Mouse (Mus musculus) induced T-regulatory cell, adult 2 months (primary cell): ENCODE results near the gene Gm10719.
A peak's percentile ranks its signal among the peaks of the same experiment; 100 is the strongest.
"Not testable (repeated sequence)": the region's sequence is repeated elsewhere in the genome, so short reads cannot be mapped to it uniquely, and the experiment has no call there.

Source experiments
- DNase-seq: peaks from one replicate; pipeline ENCODE4 v3.0.0-alpha.2; 2012; ENCODE audit warnings: low read depth

Gm10719 gene

DNA sequence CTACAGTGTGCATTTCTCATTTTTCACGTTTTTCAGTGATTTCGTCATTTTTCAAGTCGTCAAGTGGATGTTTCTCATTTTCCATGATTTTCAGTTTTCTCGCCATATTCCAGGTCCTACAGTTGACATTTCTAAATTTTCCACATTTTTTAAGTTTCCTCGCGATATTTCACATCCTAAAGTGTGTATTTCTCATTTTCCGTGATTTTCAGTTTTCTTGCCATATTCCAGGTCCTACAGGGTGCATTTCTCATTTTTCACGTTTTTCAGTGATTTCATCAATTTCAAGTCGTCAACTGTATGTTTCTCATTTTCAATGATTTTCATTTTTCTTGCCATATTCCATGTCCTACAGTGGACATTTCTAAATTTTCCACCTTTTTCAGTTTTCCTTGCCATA is at the start of gene Gm10719:
Gene Gm10719, plus strand, starts transcription at position 301 of the 400 bp plus-strand sequence.
- not testable (repeated sequence) for DNase-seq

DNA sequence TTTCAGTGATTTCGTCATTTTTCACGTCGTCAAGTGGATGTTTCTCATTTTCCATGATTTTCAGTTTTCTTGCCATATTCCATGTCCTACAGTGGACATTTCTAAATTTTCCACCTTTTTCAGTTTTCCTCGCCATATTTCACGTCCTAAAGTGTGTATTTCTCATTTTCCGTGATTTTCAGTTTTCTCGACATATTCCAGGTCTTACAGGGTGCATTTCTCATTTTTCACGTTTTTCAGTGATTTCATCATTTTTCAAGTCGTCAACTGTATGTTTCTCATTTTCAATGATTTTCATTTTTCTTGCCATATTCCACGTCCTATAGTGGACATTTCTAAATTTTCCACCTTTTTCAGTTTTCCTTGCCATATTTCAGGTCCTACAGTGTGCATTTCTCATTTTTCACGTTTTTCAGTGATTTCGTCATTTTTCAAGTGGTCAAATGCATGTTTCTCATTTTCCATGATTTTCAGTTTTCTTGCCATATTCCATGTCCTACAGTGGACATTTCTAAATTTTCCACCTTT is 16.7 kb upstream of the Gm10719 start, which contains the start of gene Gm10722:
Gene Gm10722, plus strand, starts transcription at position 478 of the 528 bp plus-strand sequence.
- peak; percentile 68 for DNase-seq

DNA sequence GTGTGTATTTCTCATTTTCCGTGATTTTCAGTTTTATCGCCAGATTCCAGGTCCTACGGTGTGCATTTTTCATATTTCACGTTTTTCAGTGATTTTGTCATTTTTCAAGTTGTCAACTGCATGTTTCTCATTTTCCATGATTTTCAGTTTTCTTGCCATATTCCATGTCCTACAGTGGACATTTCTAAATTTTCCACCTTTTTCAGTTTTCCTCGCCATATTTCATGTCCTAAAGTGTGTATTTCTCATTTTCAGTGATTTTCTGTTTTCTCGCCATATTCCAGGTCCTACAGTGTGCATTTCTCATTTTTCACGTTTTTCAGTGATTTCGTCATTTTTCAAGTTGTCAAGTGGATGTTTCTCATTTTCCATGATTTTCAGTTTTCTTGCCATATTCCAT is 16.2 kb upstream of the Gm10719 start:
- DNase-seq = not testable (repeated sequence)

DNA sequence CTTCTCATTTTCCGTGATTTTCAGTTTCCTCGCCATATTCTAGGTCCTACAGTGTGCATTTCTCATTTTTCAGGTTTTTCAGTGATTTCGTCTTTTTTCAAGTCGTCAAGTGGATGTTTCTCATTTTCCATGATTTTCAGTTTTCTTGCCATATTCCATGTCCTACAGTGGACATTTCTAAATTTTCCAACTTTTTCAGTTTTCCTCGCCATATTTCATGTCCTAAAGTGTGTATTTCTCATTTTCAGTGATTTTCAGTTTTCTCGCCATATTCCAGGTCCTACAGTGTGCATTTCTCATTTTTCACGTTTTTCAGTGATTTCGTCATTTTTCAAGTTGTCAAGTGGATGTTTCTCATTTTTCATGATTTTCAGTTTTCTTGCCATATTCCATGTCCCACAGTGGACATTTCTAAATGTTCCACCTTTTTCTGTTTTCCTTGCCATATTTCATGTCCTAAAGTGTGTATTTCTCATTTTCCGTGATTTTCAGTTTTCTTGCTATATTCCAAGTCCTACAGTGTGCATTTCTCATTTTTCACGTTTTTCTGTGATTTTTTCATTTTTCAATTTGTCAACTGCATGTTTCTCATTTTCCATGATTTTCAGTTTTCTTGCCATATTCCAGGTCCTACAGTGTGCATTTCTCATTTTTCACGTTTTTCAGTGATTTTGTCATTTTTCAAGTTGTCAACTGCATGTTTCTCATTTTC is 15.1 kb upstream of the Gm10719 start:
- DNase-seq = peak; percentile 41

DNA sequence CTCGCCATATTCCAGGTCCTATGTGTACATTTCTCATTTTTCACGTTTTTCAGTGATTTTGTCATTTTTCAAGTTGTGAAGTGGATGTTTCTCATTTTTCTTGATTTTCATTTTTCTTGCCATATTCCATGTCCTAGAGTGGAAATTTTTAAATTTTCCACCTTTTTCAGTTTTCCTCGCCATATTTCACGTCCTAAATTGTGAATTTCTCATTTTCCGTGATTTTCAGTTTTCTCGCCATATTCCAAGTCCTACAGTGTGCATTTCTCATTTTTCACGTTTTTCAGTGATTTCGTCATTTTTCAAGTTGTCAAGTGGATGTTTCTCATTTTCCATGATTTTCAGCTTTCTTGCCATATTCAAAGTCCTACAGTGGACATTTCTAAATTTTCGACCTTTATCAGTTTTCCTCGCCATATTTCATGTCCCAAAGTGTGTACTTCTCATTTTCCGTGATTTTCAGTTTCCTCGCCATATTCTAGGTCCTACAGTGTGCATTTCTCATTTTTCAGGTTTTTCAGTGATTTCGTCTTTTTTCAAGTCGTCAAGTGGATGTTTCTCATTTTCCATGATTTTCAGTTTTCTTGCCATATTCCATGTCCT is 14.3 kb upstream of the Gm10719 start, which contains the start of gene Gm11168:
Gene Gm11168, plus strand, starts transcription at position 553 of the 603 bp plus-strand sequence.
- DNase-seq = not testable (repeated sequence)

DNA sequence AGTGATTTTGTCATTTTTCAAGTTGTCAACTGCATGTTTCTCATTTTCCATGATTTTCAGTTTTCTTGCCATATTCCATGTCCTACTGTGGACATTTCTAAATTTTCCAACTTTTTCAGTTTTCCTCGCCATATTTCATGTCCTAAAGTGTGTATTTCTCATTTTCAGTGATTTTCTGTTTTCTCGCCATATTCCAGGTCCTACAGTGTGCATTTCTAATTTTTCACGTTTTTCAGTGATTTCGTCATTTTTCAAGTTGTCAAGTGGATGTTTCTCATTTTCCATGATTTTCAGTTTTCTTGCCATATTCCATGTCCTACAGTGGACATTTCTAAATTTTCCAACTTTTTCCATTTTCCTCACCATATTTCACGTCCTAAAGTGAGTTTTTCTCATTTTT is 11.0 kb upstream of the Gm10719 start:
- DNase-seq = not testable (repeated sequence)

DNA sequence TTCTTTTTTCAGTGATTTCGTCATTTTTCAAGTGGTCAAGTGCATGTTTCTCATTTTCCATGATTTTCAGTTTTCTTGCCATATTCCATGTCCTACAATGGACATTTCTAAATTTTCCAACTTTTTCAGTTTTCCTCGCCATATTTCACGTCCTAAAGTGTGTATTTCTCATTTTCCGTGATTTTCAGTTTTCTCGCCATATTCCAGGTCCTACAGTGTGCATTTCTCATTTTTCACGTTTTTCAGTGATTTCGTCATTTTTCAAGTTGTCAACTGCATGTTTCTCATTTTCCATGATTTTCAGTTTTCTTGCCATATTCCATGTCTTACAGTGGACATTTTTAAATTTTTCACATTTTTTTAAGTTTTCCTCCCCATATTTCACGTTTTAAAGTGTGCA is 10.6 kb upstream of the Gm10719 start:
- DNase-seq = not testable (repeated sequence)

DNA sequence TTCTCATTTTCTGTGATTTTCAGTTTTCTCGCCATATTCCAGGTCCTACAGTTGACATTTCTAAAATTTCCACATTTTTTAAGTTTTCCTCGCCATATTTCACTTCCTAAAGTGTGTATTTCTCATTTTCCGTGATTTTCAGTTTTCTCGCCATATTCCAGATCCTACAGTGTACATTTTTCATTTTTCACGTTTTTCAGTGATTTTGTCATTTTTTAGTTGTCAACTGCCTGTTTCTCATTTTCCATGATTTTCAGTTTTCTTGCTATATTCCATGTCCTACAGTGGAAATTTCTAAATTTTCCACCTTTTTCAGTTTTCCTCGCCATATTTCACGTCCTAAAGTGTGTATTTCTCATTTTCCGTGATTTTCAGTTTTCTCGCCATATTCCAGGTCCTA is 9.9 kb upstream of the Gm10719 start:
- peak; percentile 36 for DNase-seq

DNA sequence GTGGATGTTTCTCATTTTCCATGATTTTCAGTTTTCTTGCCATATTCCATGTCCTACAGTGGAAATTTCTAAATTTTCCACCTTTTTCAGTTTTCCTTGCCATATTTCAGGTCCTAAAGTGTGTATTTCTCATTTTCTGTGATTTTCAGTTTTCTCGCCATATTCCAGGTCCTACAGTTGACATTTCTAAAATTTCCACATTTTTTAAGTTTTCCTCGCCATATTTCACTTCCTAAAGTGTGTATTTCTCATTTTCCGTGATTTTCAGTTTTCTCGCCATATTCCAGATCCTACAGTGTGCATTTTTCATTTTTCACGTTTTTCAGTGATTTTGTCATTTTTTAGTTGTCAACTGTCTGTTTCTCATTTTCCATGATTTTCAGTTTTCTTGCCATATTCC is 7.9 kb upstream of the Gm10719 start:
- not testable (repeated sequence) for DNase-seq

DNA sequence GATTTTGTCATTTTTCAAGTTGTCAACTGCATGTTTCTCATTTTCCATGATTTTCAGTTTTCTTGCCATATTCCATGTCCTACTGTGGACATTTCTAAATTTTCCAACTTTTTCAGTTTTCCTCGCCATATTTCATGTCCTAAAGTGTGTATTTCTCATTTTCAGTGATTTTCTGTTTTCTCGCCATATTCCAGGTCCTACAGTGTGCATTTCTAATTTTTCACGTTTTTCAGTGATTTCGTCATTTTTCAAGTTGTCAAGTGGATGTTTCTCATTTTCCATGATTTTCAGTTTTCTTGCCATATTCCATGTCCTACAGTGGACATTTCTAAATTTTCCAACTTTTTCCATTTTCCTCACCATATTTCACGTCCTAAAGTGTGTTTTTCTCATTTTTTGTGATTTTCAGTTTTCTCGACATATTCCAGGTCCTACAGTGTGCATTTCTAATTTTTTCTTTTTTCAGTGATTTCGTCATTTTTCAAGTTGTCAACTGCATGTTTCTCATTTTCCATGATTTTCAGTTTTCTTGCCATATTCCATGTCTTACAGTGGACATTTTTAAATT is 5.1 kb upstream of the Gm10719 start:
- DNase-seq = not testable (repeated sequence)

DNA sequence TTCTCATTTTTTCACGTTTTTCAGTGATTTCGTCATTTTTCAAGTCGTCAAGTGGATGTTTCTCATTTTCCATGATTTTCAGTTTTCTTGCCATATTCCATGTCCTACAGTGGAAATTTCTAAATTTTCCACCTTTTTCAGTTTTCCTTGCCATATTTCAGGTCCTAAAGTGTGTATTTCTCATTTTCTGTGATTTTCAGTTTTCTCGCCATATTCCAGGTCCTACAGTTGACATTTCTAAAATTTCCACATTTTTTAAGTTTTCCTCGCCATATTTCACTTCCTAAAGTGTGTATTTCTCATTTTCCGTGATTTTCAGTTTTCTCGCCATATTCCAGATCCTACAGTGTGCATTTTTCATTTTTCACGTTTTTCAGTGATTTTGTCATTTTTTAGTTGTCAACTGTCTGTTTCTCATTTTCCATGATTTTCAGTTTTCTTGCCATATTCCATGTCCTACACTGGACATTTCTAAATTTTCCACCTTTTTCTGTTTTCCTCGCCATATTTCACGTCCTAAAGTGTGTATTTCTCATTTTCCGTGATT is 4.4 kb upstream of the Gm10719 start, which contains the start of gene Gm10721:
Gene Gm10721, plus strand, starts transcription at position 408 of the 547 bp plus-strand sequence.
- not testable (repeated sequence) for DNase-seq

DNA sequence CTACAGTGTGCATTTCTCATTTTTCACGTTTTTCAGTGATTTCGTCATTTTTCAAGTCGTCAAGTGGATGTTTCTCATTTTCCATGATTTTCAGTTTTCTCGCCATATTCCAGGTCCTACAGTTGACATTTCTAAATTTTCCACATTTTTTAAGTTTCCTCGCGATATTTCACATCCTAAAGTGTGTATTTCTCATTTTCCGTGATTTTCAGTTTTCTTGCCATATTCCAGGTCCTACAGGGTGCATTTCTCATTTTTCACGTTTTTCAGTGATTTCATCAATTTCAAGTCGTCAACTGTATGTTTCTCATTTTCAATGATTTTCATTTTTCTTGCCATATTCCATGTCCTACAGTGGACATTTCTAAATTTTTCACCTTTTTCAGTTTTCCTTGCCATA is 1.9 kb upstream of the Gm10719 start, which contains the start of gene Gm10720:
Gene Gm10720, plus strand, starts transcription at position 301 of the 400 bp plus-strand sequence.
- DNase-seq = not testable (repeated sequence)

DNA sequence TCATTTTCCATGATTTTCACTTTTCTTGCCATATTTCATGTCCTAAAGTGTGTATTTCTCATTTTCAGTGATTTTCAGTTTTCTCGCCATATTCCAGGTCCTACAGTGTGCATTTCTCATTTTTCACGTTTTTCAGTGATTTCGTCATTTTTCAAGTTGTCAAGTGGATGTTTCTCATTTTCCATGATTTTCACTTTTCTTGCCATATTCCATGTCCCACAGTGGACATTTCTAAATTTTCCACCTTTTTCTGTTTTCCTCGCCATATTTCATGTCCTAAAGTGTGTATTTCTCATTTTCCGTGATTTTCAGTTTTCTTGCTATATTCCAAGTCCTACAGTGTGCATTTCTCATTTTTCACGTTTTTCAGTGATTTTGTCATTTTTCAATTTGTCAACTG is 1.3 kb upstream of the Gm10719 start:
- not testable (repeated sequence) for DNase-seq

DNA sequence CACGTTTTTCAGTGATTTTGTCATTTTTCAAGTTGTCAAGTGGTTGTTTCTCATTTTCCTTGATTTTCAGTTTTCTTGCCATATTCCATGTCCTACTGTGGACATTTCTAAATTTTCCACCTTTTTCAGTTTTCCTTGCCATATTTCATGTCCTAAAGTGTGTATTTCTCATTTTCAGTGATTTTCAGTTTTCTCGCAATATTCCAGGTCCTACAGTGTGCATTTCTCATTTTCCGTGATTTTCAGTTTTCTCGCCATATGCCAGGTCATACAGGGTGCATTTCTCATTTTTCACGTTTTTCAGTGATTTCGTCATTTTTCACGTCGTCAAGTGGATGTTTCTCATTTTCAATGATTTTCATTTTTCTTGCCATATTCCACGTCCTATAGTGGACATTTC is 1.7 kb downstream of the Gm10719 start:
- not testable (repeated sequence) for DNase-seq

DNA sequence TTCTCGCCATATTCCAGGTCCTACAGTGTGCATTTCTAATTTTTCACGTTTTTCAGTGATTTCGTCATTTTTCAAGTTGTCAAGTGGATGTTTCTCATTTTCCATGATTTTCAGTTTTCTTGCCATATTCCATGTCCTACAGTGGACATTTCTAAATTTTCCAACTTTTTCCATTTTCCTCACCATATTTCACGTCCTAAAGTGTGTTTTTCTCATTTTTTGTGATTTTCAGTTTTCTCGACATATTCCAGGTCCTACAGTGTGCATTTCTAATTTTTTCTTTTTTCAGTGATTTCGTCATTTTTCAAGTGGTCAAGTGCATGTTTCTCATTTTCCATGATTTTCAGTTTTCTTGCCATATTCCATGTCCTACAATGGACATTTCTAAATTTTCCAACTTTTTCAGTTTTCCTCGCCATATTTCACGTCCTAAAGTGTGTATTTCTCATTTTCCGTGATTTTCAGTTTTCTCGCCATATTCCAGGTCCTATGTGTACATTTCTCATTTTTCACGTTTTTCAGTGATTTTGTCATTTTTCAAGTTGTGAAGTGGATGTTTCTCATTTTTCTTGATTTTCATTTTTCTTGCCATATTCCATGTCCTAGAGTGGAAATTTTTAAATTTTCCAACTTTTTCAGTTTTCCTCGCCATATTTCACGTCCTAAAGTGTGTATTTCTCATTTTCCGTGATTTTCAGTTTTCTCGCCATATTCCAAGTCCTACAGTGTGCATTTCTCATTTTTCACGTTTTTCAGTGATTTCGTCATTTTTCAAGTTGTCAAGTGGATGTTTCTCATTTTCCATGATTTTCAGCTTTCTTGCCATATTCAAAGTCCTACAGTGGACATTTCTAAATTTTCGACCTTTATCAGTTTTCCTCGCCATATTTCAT is 2.9 kb downstream of the Gm10719 start:
- not testable (repeated sequence) for DNase-seq

DNA sequence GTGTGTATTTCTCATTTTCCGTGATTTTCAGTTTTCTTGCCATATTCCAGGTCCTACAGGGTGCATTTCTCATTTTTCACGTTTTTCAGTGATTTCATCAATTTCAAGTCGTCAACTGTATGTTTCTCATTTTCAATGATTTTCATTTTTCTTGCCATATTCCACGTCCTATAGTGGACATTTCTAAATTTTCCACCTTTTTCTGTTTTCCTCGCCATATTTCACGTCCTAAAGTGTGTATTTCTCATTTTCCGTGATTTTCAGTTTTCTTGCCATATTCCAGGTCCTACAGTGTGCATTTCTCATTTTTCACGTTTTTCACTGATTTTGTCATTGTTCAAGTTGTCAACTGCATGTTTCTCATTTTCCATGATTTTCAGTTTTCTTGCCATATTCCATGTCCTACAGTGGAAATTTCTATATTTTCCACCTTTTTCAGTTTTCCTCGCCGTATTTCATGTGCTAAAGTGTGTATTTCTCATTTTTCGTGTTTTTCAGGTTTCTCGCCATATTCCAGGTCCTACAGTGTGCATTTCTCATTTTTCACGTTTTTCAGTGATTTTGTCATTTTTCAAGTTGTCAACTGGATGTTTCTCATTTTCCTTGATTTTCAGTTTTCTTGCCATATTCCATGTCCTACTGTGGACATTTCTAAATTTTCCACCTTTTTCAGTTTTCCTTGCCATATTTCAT is 5.3 kb downstream of the Gm10719 start:
- DNase-seq = peak; percentile 40

DNA sequence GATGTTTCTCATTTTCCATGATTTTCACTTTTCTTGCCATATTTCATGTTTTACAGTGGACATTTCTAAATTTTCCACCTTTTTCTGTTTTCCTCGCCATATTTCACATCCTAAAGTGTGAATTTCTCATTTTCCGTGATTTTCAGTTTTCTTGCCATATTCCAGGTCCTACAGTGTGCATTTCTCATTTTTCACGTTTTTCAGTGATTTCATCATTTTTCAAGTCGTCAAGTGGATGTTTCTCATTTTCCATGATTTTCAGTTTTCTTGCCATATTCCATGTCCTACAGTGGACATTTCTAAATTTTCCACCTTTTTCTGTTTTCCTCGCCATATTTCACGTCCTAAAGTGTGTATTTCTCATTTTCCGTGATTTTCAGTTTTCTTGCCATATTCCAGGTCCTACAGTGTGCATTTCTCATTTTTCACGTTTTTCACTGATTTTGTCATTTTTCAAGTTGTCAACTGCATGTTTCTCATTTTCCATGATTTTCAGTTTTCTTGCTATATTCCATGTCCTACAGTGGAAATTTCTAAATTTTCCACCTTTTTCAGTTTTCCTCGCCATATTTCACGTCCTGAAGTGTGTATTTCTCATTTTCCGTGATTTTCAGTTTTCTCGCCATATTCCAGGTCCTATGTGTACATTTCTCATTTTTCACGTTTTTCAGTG is 6.2 kb downstream of the Gm10719 start, which contains the start of gene Gm10718:
Gene Gm10718, plus strand, starts transcription at position 236 of the 673 bp plus-strand sequence.
- not testable (repeated sequence) for DNase-seq

DNA sequence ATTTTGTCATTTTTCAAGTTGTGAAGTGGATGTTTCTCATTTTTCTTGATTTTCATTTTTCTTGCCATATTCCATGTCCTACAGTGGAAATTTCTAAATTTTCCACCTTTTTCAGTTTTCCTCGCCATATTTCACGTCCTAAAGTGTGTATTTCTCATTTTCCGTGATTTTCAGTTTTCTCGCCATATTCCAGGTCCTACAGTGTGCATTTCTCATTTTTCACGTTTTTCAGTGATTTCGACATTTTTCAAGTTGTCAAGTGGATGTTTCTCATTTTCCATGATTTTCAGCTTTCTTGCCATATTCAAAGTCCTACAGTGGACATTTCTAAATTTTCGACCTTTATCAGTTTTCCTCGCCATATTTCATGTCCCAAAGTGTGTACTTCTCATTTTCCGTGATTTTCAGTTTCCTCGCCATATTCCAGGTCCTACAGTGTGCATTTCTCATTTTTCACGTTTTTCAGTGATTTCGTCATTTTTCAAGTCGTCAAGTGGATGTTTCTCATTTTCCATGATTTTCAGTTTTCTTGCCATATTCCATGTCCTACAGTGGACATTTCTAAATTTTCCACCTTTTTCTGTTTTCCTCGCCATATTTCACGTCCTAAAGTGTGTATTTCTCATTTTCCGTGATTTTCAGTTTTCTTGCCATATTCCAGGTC is 6.9 kb downstream of the Gm10719 start:
- not testable (repeated sequence) for DNase-seq

DNA sequence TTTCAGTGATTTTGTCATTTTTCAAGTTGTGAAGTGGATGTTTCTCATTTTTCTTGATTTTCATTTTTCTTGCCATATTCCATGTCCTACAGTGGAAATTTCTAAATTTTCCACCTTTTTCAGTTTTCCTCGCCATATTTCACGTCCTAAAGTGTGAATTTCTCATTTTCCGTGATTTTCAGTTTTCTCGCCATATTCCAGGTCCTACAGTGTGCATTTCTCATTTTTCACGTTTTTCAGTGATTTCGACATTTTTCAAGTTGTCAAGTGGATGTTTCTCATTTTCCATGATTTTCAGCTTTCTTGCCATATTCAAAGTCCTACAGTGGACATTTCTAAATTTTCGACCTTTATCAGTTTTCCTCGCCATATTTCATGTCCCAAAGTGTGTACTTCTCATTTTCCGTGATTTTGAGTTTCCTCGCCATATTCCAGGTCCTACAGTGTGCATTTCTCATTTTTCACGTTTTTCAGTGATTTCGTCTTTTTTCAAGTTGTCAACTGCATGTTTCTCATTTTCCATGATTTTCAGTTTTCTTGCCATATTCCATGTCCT is 7.8 kb downstream of the Gm10719 start, which contains the start of gene Gm10717:
Gene Gm10717, plus strand, starts transcription at position 506 of the 556 bp plus-strand sequence.
- DNase-seq = not testable (repeated sequence)
